Mouse (Mus musculus) bone marrow macrophage, adult 2 months (primary cell): ENCODE data around the gene Crtc1.

ENCODE experiments used
- CTCF ChIP-seq: IDR thresholded peaks from 2 replicates; pipeline ENCODE4 v1.5.1; 2012; ENCODE audit warnings: low read depth, mild to moderate bottlenecking, low read length, moderate library complexity
- POLR2A ChIP-seq: IDR thresholded peaks from 2 replicates; pipeline ENCODE4 v1.6.1; 2012; ENCODE audit warnings: mild to moderate bottlenecking, low read depth, low read length, borderline replicate concordance

DNA sequence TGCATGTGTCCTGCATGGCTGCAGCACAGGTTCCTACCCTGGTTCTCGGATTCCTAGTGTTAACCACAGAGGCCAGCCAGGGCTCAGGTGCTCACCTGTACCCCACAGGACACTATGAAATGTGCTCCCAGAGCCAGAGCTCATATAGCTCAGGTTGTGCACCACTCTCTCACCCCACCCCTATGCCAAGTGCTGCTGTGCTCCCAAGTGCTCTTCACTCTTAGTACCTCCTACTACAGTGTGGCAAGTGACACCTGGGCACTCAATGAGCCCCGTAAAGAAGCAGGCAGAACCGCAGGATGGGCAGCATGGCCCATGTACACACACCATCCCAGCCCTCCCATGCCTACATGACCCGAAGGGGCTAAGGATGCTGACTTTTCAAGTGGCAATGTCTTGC is 29.4 kb upstream of the Crtc1 start:
- TF ChIP-seq POLR2A (no peak), CTCF (no peak)
